Mouse (Mus musculus) megakaryocyte, embryonic 14.5 days (primary cell): Measurements from ENCODE around the gene H6pd.

ENCODE experiments used
- FLI1 ChIP-seq: IDR thresholded peaks from 2 replicates; pipeline ENCODE4 v1.6.1; 2012; ENCODE audit warnings: low read length, inconsistent platforms, mixed read lengths
- GATA1 ChIP-seq: IDR thresholded peaks from 3 replicates; pipeline ENCODE4 v1.6.1; 2012; ENCODE audit warnings: mixed read lengths, low read length, inconsistent platforms, borderline replicate concordance

- TF ChIP-seq GATA1 (no peak), FLI1 (no peak)
These were observed 14.7 kb upstream of the H6pd start for GRCm38 (mm10) chr4:150023518-150023917.
